Mouse (Mus musculus) neural tube, embryonic 13.5 days (tissue): ENCODE data around the gene Arhgap45. TPM values are rescaled to one million over a fixed set of nuclear protein-coding genes. Genes with fewer than 3 reads are reported as not detected.

Experiments
- polyA plus RNA-seq: library from polyadenylated mRNA; unstranded; fragments of >200 nt; fragmentation: Nextera tagmentation; extraction: Ambion mirVana; gene quantifications from 2 replicates; pipeline ENCODE4 v1.2.1, GENCODE M21; 2015

Gene Arhgap45
- polyA plus RNA-seq, 1 experiment from 2014 or later, result 2.4 TPM

Other genes starting within 250 kb of the Arhgap45 start
- gene Rnf126, start 249.7 kb upstream of the Arhgap45 start, polyA plus RNA-seq, result 96.2 and 98.5 TPM in 2 replicates
- 1.9 and 2.8 TPM in 2 replicates for gene Fstl3, start 239.4 kb upstream of the Arhgap45 start, polyA plus RNA-seq
- 0.07 and 0.69 TPM in 2 replicates for gene Prss57, start 225.7 kb upstream of the Arhgap45 start, polyA plus RNA-seq
- 214 and 231 TPM in 2 replicates for gene Palm, start 223.1 kb upstream of the Arhgap45 start, polyA plus RNA-seq
- 2.1 and 2.5 TPM in 2 replicates for gene Misp, start 195.7 kb upstream of the Arhgap45 start, polyA plus RNA-seq
- 87.9 and 114 TPM in 2 replicates for gene Ptbp1, start 162.2 kb upstream of the Arhgap45 start, polyA plus RNA-seq
- 14.3 and 14.7 TPM in 2 replicates for gene Prtn3, start 142.2 kb upstream of the Arhgap45 start, polyA plus RNA-seq
- gene Plppr3, start 142.0 kb upstream of the Arhgap45 start, polyA plus RNA-seq, result 343 and 361 TPM in 2 replicates
- 0.67 TPM in 1 of 2 replicates, not detected in the other for gene Elane, start 130.4 kb upstream of the Arhgap45 start, polyA plus RNA-seq
- not detected in 2 replicates for gene Cfd, start 125.8 kb upstream of the Arhgap45 start, polyA plus RNA-seq
- gene Med16, start 107.7 kb upstream of the Arhgap45 start, polyA plus RNA-seq, result 47.4 and 49.0 TPM in 2 replicates
- 40.5 and 48.8 TPM in 2 replicates for gene Gm26602, start 105.8 kb upstream of the Arhgap45 start, polyA plus RNA-seq
- 2.1 and 2.4 TPM in 2 replicates for gene Kiss1r, start 99.7 kb upstream of the Arhgap45 start, polyA plus RNA-seq
- gene R3hdm4, start 95.4 kb upstream of the Arhgap45 start, polyA plus RNA-seq, result 237 and 249 TPM in 2 replicates
- 3.4 and 5.4 TPM in 2 replicates for gene Arid3a, start 89.6 kb upstream of the Arhgap45 start, polyA plus RNA-seq
- 67.0 and 85.7 TPM in 2 replicates for gene Wdr18, start 56.5 kb upstream of the Arhgap45 start, polyA plus RNA-seq
- 0.58 and 0.61 TPM in 2 replicates for gene Grin3b, start 45.9 kb upstream of the Arhgap45 start, polyA plus RNA-seq
- gene Tmem259, start 32.3 kb upstream of the Arhgap45 start, polyA plus RNA-seq, result 21.0 and 21.4 TPM in 2 replicates
- 55.6 and 56.2 TPM in 2 replicates for gene Cnn2, start 28.1 kb upstream of the Arhgap45 start, polyA plus RNA-seq
- gene Abca7, start 20.2 kb upstream of the Arhgap45 start, polyA plus RNA-seq, result 7.7 and 8.1 TPM in 2 replicates
- gene Polr2e, start 23.1 kb downstream of the Arhgap45 start, polyA plus RNA-seq, result 141 and 153 TPM in 2 replicates
- gene Gpx4, start 30.5 kb downstream of the Arhgap45 start, polyA plus RNA-seq, result 505 and 556 TPM in 2 replicates
- 12.9 and 13.0 TPM in 2 replicates for gene Sbno2, start 88.9 kb downstream of the Arhgap45 start, polyA plus RNA-seq
- gene Stk11, start 99.2 kb downstream of the Arhgap45 start, polyA plus RNA-seq, result 13.3 and 16.8 TPM in 2 replicates
- gene Atp5d, start 122.0 kb downstream of the Arhgap45 start, polyA plus RNA-seq, result 467 and 481 TPM in 2 replicates
- gene Cbarp, start 124.2 kb downstream of the Arhgap45 start, polyA plus RNA-seq, result 53.9 and 55.1 TPM in 2 replicates
- gene Midn, start 131.6 kb downstream of the Arhgap45 start, polyA plus RNA-seq, result 31.0 and 35.8 TPM in 2 replicates
- gene Cirbp, start 149.3 kb downstream of the Arhgap45 start, polyA plus RNA-seq, result 325 and 351 TPM in 2 replicates
- gene 1600002K03Rik, start 156.3 kb downstream of the Arhgap45 start, polyA plus RNA-seq, result 11.4 and 16.3 TPM in 2 replicates
- 34.0 and 34.8 TPM in 2 replicates for gene Efna2, start 162.8 kb downstream of the Arhgap45 start, polyA plus RNA-seq
- gene Mum1, start 209.8 kb downstream of the Arhgap45 start, polyA plus RNA-seq, result 46.5 and 60.7 TPM in 2 replicates
- 250 and 275 TPM in 2 replicates for gene Ndufs7, start 232.5 kb downstream of the Arhgap45 start, polyA plus RNA-seq
- gene Gamt, start 244.4 kb downstream of the Arhgap45 start, polyA plus RNA-seq, result 31.2 and 33.0 TPM in 2 replicates
- 59.8 and 66.5 TPM in 2 replicates for gene Dazap1, start 244.8 kb downstream of the Arhgap45 start, polyA plus RNA-seq